Mouse (Mus musculus) spleen, adult 2 months (tissue): ENCODE data around the gene Trpc4ap.

ENCODE experiments used
- CTCF ChIP-seq: fragments of 200-500 bp; IDR thresholded peaks from 2 replicates; pipeline ENCODE4 v1.5.1; 2011; ENCODE audit warnings: mild to moderate bottlenecking, inconsistent platforms; ENCODE audit not compliant: insufficient read depth, insufficient read length, insufficient replicate concordance; ENCODE audit errors: extremely low read depth
- POLR2A ChIP-seq: fragments of 200-500 bp; IDR thresholded peaks from 2 replicates; pipeline ENCODE4 v1.6.1; 2011; ENCODE audit warnings: low read depth, low read length, inconsistent platforms

DNA sequence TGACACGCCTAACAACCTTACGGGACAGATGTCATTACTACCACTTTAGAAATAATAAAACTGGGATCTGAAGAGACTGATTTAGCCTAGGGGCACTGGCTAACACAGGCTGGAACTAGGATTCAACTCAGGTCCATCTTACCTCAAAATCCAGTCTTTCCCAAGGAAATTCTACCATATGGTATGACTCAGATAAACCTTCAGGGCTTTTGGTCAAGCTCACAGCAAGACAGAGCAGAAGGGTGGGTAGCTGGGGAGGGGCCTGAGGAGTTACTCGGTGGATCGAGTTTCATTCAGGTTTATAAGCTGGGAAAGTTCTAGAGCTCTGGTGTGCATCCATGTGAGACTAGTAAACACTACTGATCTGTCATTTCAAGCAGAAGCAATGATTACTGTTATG is 3.0 kb downstream of the Trpc4ap start:
- TF ChIP-seq CTCF, result no peak
- TF ChIP-seq POLR2A, result no peak
